Mouse (Mus musculus): ENCODE results near the gene Zbtb16. TPM values are rescaled to one million over a fixed set of nuclear protein-coding genes. Genes with fewer than 3 reads are reported as not detected.

Gene Zbtb16
- 2.8 and 3.0 TPM in 2 replicates for polyA plus RNA-seq (2012; rRNA removed)

DNA sequence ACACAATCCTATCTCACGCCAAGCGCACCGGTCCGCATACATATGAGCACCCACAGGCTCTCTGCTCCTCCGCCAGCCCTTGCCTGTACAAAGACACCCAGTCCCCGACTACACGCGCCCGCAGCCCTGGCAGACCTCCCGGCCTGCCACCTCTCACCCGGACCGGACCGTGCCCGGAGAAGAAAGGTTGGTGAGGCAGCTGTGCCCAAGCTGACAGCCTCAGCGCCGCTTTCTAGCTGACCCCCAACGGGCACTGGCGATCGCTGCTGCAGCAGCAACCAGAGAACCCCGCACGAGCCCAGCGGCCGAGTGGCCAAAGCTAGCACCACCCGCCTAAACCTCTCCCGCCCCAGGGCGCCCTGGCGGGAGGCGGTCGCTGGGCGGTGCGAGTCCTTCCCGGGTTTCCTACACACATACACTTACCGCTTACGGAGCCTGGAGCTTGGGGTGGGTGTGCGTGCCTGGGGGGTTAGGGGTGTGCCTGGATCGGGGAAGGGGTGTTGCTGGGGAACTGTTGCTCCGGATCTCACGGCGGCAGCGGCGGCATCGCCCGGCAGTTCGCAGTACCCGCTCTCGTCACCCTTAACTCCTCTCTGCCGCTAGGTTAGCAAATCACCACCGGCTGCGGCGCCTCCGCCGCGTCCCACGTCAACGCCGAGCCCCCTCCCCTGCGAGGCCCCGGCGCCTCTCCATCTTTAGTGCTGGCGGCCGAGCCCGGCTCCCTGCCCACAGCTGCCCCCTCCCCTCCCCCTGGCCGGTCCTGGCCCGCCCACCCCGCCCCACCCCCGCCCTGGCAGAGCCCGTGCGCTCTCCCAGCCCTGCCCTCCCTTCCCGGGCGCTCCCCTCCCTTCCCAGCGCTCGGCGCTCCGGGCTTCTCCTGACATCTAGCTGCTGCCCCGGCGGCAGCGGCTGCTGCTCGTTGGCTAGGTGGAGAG lies at the start of gene Zbtb16:
Gene Zbtb16 (minus strand): TSS at position 592 of the 935 bp plus-strand sequence.

DNA sequence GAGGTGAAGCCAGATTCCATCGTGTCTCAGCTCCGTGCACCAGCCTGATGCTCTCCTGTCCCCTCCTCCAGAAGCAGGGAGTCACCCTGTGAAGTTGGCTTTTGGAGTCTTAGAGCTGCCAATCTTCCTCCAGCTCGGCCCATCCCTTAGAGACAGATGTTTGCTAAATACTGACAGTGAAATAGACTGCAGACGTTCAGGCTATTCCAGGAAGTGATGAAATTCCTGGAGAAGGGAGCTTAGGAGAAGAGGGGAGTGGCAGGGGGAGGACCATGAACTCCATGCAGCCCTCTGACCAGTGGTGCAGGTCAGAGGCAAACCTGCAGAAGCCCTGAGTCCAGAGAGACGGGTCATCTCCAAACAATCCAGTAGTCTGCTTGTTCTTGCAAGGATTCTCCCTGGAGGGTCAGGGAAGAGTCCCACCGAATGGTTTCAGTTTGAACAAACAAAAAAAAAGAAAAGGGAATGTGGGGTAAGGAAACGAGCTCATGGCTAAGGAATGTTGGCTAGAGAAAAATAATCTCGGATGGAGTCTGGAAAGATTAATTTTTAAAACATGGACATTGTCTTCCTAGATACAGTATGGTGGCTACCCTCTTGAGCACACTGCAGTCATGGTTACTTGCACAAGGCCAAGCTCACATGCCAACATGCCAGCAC lies 231.0 kb downstream of the Zbtb16 start, which contains the start of gene Nnmt:
Gene Nnmt (minus strand): TSS at position 215 of the 660 bp plus-strand sequence.

Other genes with a start within 250 kb of the Zbtb16 start
- 0.09 and 1.3 TPM in 2 replicates for gene Nnmt, start 231.1 kb downstream of the Zbtb16 start, polyA plus RNA-seq (2012; rRNA removed)
- gene Htr3a, start 74.9 kb upstream of the Zbtb16 start, polyA plus RNA-seq (2012; rRNA removed): 0.69 and 0.87 TPM in 2 replicates
- gene Htr3b, start 128.8 kb upstream of the Zbtb16 start, polyA plus RNA-seq (2012; rRNA removed): 0.10 TPM in 1 of 2 replicates, not detected in the other
- 0.84 and 3.2 TPM in 2 replicates for gene Usp28, start 149.2 kb upstream of the Zbtb16 start, polyA plus RNA-seq (2012; rRNA removed)
- gene Zw10, start 219.4 kb upstream of the Zbtb16 start, polyA plus RNA-seq (2012; rRNA removed): 1.5 and 2.3 TPM in 2 replicates
- gene Tmprss5, start 245.0 kb upstream of the Zbtb16 start, polyA plus RNA-seq (2012; rRNA removed): 3.7 and 6.5 TPM in 2 replicates